Mouse (Mus musculus) thymus, adult 2 months (tissue): Measurements from ENCODE around the gene Sf3a3. TPM values are rescaled to one million over a fixed set of nuclear protein-coding genes. Genes with fewer than 3 reads are reported as not detected.
A peak's percentile ranks its signal among the peaks of the same experiment; 100 is the strongest.
"Not testable (repeated sequence)": the region's sequence is repeated elsewhere in the genome, so short reads cannot be mapped to it uniquely, and the experiment has no call there.

Experiments used
- DNase-seq: peaks from one replicate; pipeline ENCODE4 v3.0.0; 2021
- H3K27ac ChIP-seq: fragments of 200-500 bp; 2 replicates; pipeline ENCODE4 v1.5.1; 2012; ENCODE audit warnings: low read length, control low read depth; ENCODE audit not compliant: control insufficient read depth, insufficient read depth
- H3K27me3 ChIP-seq: fragments of 200-500 bp; 2 replicates; pipeline ENCODE4 v1.6.1; 2012; ENCODE audit warnings: mild to moderate bottlenecking, low read length, moderate library complexity, mixed read lengths; ENCODE audit not compliant: control insufficient read depth, insufficient read depth
- H3K36me3 ChIP-seq: fragments of 200-500 bp; 2 replicates; pipeline ENCODE4 v1.6.1; 2012; ENCODE audit warnings: mild to moderate bottlenecking, low read length, moderate library complexity; ENCODE audit not compliant: control insufficient read depth, insufficient read depth
- H3K4me1 ChIP-seq: fragments of 200-500 bp; replicated peaks from 2 replicates; pipeline ENCODE4 v1.6.1; 2012; ENCODE audit warnings: low read length; ENCODE audit not compliant: control insufficient read depth, insufficient read depth
- H3K4me3 ChIP-seq: fragments of 200-500 bp; 2 replicates; pipeline ENCODE4 v1.5.1; 2012; ENCODE audit warnings: mild to moderate bottlenecking, low read length, control low read depth, moderate library complexity; ENCODE audit not compliant: control insufficient read depth, insufficient read depth
- CTCF ChIP-seq: fragments of 200-500 bp; IDR thresholded peaks from 2 replicates; pipeline ENCODE4 v1.5.1; 2012; ENCODE audit warnings: mild to moderate bottlenecking, control low read depth, low read length, moderate library complexity, borderline replicate concordance; ENCODE audit not compliant: control insufficient read depth, poor library complexity, insufficient read depth; ENCODE audit errors: extremely low read depth
- POLR2A ChIP-seq: fragments of 200-500 bp; IDR thresholded peaks from 2 replicates; pipeline ENCODE4 v1.6.1; 2012; ENCODE audit warnings: mild to moderate bottlenecking, low read length, control low read depth, moderate library complexity; ENCODE audit not compliant: control insufficient read depth, poor library complexity, insufficient read depth; ENCODE audit errors: extremely low read depth
- WGBS: fragments of 180-500 bp; shearing (Covaris S2); methylation state at CpG from one replicate; pipeline ENCODE4 v1.1.7; 2018; 5-methylcytosine and 5-hydroxymethylcytosine counted together
- polyA plus RNA-seq: library from polyadenylated mRNA; depleted of rRNA; stranded (reverse); fragments of >200 nt; gene quantifications from 2 replicates; pipeline ENCODE4 v1.2.3, GENCODE M21; 2012

The Sf3a3 gene
- polyA plus RNA-seq, 1 experiment: 25.3 TPM

- no peaks in the 10 kb centered on the region for H3K27me3 ChIP-seq
- DNase-seq: peak; percentile 61
- TF ChIP-seq POLR2A: no peak
- no peak for TF ChIP-seq CTCF
- no peaks in the 10 kb centered on the region for H3K36me3 ChIP-seq
- 2% methylated on average over 6 of the region's 6 CpGs for WGBS
- peaks cover 68% of the 10 kb centered on the region for H3K4me1 ChIP-seq
- peak overlapping the region; percentile 26 for H3K4me3 ChIP-seq
- peak overlapping the region; percentile 95 for H3K27ac ChIP-seq
These were observed 10.4 kb upstream of the Sf3a3 start for GRCm38 (mm10) chr4:124703881-124704796.

- TF ChIP-seq CTCF (no peak), POLR2A (no peak)
- 11% methylated on average over 11 of the region's 11 CpGs for WGBS
- peak overlapping the region; percentile 95 for H3K27ac ChIP-seq
- H3K4me1 ChIP-seq: peaks cover 74% of the 10 kb centered on the region
- peak; percentile 25 for DNase-seq
- H3K27me3 ChIP-seq: no peaks in the 10 kb centered on the region
- H3K4me3 ChIP-seq: no peak overlapping the region
- H3K36me3 ChIP-seq: no peaks in the 10 kb centered on the region
These were observed 9.6 kb upstream of the Sf3a3 start for GRCm38 (mm10) chr4:124704797-124705474.

GRCm38 (mm10) chr4:124705661-124706269 is 8.8 kb upstream of the Sf3a3 start:
- Histone ChIP-seq H3K4me3 (no peak overlapping the region), H3K4me1 (peaks cover 77% of the 10 kb centered on the region), H3K27me3 (no peaks in the 10 kb centered on the region), H3K27ac (no peak overlapping the region), H3K36me3 (no peaks in the 10 kb centered on the region)
- TF ChIP-seq POLR2A: no peak
- no peak for TF ChIP-seq CTCF
- 96% methylated on average over 23 of the region's 23 CpGs for WGBS
- no peak for DNase-seq

GRCm38 (mm10) chr4:124707381-124708199 is 7.0 kb upstream of the Sf3a3 start:
- H3K27me3 ChIP-seq, H3K4me3 ChIP-seq, H3K36me3 ChIP-seq: not testable (repeated sequence)
- 80% methylated on average over 25 of the region's 25 CpGs for WGBS
- peaks cover 65% of the 10 kb centered on the region for H3K4me1 ChIP-seq
- H3K27ac ChIP-seq: peak overlapping the region; percentile 57
- 0 out of 2 replicates have a peak, but pooled peaks have one; percentile 19 for TF ChIP-seq POLR2A
- peak; percentile 20 for DNase-seq

- WGBS: 0% methylated on average over 1 of the region's 1 CpGs
- not testable (repeated sequence) for H3K4me3 ChIP-seq, H3K27me3 ChIP-seq, DNase-seq, H3K36me3 ChIP-seq
- H3K27ac ChIP-seq: peak overlapping the region; percentile 91
- H3K4me1 ChIP-seq: peaks cover 65% of the 10 kb centered on the region
These were observed 6.4 kb upstream of the Sf3a3 start for GRCm38 (mm10) chr4:124708200-124708517.
